Mouse (Mus musculus) heart, adult 2 months (tissue): ENCODE measurements around the gene Rasgrf2.

Source experiments
- CTCF ChIP-seq: fragments of 200-600 bp; IDR thresholded peaks from 2 replicates; pipeline ENCODE4 v1.8.1; 2022; ENCODE audit warnings: antibody characterized with exemption, mild to moderate bottlenecking, moderate library complexity
- POLR2A ChIP-seq: fragments of 200-500 bp; IDR thresholded peaks from 2 replicates; pipeline ENCODE4 v1.6.1; 2011; ENCODE audit warnings: mild to moderate bottlenecking, low read depth, low read length, control low read depth; ENCODE audit not compliant: insufficient read depth

DNA sequence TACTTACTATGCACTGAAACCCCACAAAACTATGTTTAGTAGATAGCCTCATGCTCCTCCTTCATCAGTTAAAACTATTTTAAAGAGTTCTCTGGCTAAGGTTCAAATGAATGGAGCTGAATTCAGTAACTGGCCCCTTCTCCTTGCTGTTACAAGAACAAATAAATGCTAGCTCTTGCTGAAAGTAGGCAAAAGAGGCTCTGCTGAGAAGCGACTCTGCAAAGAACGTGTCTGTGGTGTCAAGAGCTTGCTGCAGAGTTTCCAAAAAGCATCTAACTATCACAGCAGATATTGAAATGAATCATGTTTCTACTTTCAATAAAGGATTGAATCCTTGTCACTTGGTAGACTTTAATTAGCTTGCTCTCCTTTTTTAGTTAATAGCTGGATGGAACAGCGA is 106.3 kb downstream of the Rasgrf2 start:
- no peak for TF ChIP-seq POLR2A
- TF ChIP-seq CTCF: no peak
